Mouse (Mus musculus) adrenal gland, adult 8-10 months (tissue): Measurements from ENCODE around the gene Tnfsf12. TPM values are rescaled to one million over a fixed set of nuclear protein-coding genes. Genes with fewer than 3 reads are reported as not detected.

Source experiments
- DNase-seq: peaks from one replicate; pipeline ENCODE4 v3.0.0; 2022
- microRNA-seq, 2 experiments: library from miRNA; unstranded; fragments of <30 nt; microRNA quantifications; one replicate each; pipeline ENCODE4 v1.2.0; 2022
- total RNA-seq, 4 experiments: library from RNA; stranded (reverse); gene quantifications; 2 replicates each; pipeline ENCODE4 v1.2.4; 2022

Gene Tnfsf12
- total RNA-seq, 4 experiments from 2014 or later, result 24.1 to 47.6 (median 36.3) TPM

GRCm38 (mm10) chr11:69653399-69653798, 42.2 kb downstream of the Tnfsf12 start:
- no peak for DNase-seq

- no peak for DNase-seq
Measured at GRCm38 (mm10) chr11:69645860-69646259, 49.8 kb downstream of the Tnfsf12 start.

Small RNAs within 50 kb of the gene (microRNA-seq; reads per million reads assigned to microRNA genes)
- gene Mir1934, result 3.7 to 4.2 reads per million in 2 experiments

Other genes with a start within 250 kb of the Tnfsf12 start
- 1 to 10 TPM in 1 of 4 experiments, under 1 TPM in 3; 0.14 to 1.0 (median 0.70) TPM for gene Dnah2, start 146.7 kb downstream of the Tnfsf12 start, total RNA-seq
- gene Efnb3, start 135.6 kb downstream of the Tnfsf12 start, total RNA-seq, result under 1 TPM; 0.77 to 0.86 (median 0.81) TPM
- 10 to 100 TPM in 3 of 4 experiments, 1 to 10 TPM in 1; 9.1 to 11.9 (median 11.0) TPM for gene Wrap53, start 115.6 kb downstream of the Tnfsf12 start, total RNA-seq
- 10 to 100 TPM; 57.6 to 71.1 (median 64.0) TPM for gene Trp53, start 115.5 kb downstream of the Tnfsf12 start, total RNA-seq
- gene Atp1b2, start 89.9 kb downstream of the Tnfsf12 start, total RNA-seq, result 10 to 100 TPM; 22.5 to 47.8 (median 38.2) TPM
- gene Shbg, start 77.9 kb downstream of the Tnfsf12 start, total RNA-seq, result not detected
- 10 to 100 TPM in 2 of 4 experiments, 1 to 10 TPM in 2; 7.3 to 17.8 (median 12.8) TPM for gene Sat2, start 73.8 kb downstream of the Tnfsf12 start, total RNA-seq
- gene Fxr2, start 62.9 kb downstream of the Tnfsf12 start, total RNA-seq, result 100 to 1,000 TPM in 1 of 4 experiments, 10 to 100 TPM in 3; 75.8 to 112 (median 91.2) TPM
- not detected for gene Sox15, start 40.5 kb downstream of the Tnfsf12 start, total RNA-seq
- gene Mpdu1, start 33.2 kb downstream of the Tnfsf12 start, total RNA-seq, result 100 to 1,000 TPM; 107 to 123 (median 113) TPM
- 10 to 100 TPM; 17.9 to 43.8 (median 30.0) TPM for gene Cd68, start 29.7 kb downstream of the Tnfsf12 start, total RNA-seq
- 100 to 1,000 TPM; 500 to 614 (median 555) TPM for gene Eif4a1, start 23.4 kb downstream of the Tnfsf12 start, total RNA-seq
- gene Senp3, start 13.8 kb downstream of the Tnfsf12 start, total RNA-seq, result 10 to 100 TPM; 72.5 to 92.1 (median 85.0) TPM
- 1 to 10 TPM; 2.5 to 7.3 (median 4.5) TPM for gene Tnfsf13, start 10.1 kb downstream of the Tnfsf12 start, total RNA-seq
- 1 to 10 TPM; 3.4 to 8.4 (median 7.9) TPM for gene Tnfsfm13, start 249 bp upstream of the Tnfsf12 start, total RNA-seq
- gene Polr2a, start 62.8 kb upstream of the Tnfsf12 start, total RNA-seq, result 100 to 1,000 TPM in 2 of 4 experiments, 10 to 100 TPM in 2; 85.2 to 125 (median 101) TPM
- not detected for gene Slc35g3, start 66.1 kb upstream of the Tnfsf12 start, total RNA-seq
- gene Zbtb4, start 70.1 kb upstream of the Tnfsf12 start, total RNA-seq, result 100 to 1,000 TPM in 2 of 4 experiments, 10 to 100 TPM in 2; 73.0 to 121 (median 97.6) TPM
- 1 to 10 TPM; 1.5 to 8.1 (median 5.0) TPM for gene Chrnb1, start 100.1 kb upstream of the Tnfsf12 start, total RNA-seq
- gene Fgf11, start 106.0 kb upstream of the Tnfsf12 start, total RNA-seq, result 10 to 100 TPM in 2 of 4 experiments, 1 to 10 TPM in 2; 2.5 to 32.7 (median 16.9) TPM
- gene Tmem102, start 109.8 kb upstream of the Tnfsf12 start, total RNA-seq, result 1 to 10 TPM in 1 of 4 experiments, under 1 TPM in 3; 0.45 to 1.1 (median 0.72) TPM
- not detected for gene Gm39566, start 119.4 kb upstream of the Tnfsf12 start, total RNA-seq
- gene Spem2, start 122.6 kb upstream of the Tnfsf12 start, total RNA-seq, result not detected
- under 1 TPM in 1 of 4 experiments, not detected in 3; 0.38 TPM for gene Spem1, start 126.3 kb upstream of the Tnfsf12 start, total RNA-seq
- gene Nlgn2, start 141.9 kb upstream of the Tnfsf12 start, total RNA-seq, result 10 to 100 TPM; 22.2 to 48.7 (median 35.8) TPM
- gene Tmem256, start 142.7 kb upstream of the Tnfsf12 start, total RNA-seq, result 100 to 1,000 TPM; 122 to 164 (median 149) TPM
- 10 to 100 TPM; 40.2 to 69.1 (median 62.1) TPM for gene Plscr3, start 150.5 kb upstream of the Tnfsf12 start, total RNA-seq
- under 1 TPM in 2 of 4 experiments, not detected in 2; 0.11 to 0.20 TPM for gene Tnk1, start 162.9 kb upstream of the Tnfsf12 start, total RNA-seq
- not detected for gene Tmem95, start 182.2 kb upstream of the Tnfsf12 start, total RNA-seq
- 1 to 10 TPM; 4.3 to 6.2 (median 5.5) TPM for gene Kctd11, start 185.6 kb upstream of the Tnfsf12 start, total RNA-seq
- 1 to 10 TPM in 2 of 4 experiments, under 1 TPM in 2; 0.31 to 1.9 (median 0.86) TPM for gene Acap1, start 199.7 kb upstream of the Tnfsf12 start, total RNA-seq
- 1 to 10 TPM in 1 of 4 experiments, under 1 TPM in 3; 0.23 to 2.4 (median 0.71) TPM for gene 2810408A11Rik, start 205.1 kb upstream of the Tnfsf12 start, total RNA-seq
- gene Neurl4, start 205.2 kb upstream of the Tnfsf12 start, total RNA-seq, result 10 to 100 TPM; 36.4 to 71.4 (median 51.5) TPM
- 10 to 100 TPM; 44.0 to 72.7 (median 52.0) TPM for gene Gps2, start 218.0 kb upstream of the Tnfsf12 start, total RNA-seq
- gene Eif5a, start 226.1 kb upstream of the Tnfsf12 start, total RNA-seq, result 100 to 1,000 TPM; 468 to 561 (median 519) TPM
- 10 to 100 TPM in 3 of 4 experiments, 1 to 10 TPM in 1; 6.3 to 13.9 (median 11.8) TPM for gene Ybx2, start 239.9 kb upstream of the Tnfsf12 start, total RNA-seq